Mouse (Mus musculus): ENCODE measurements around the gene Gns.

Gns gene

GRCm38 (mm10) chr10:121401005-121401404 is 36.1 kb downstream of the Gns start:
- DNase-seq (ENCODE audit: low spot score in 2 of 2) = no peak

- no peak for DNase-seq (ENCODE audit: low spot score in 2 of 2)
Measured at GRCm38 (mm10) chr10:121403104-121403503, 38.2 kb downstream of the Gns start.

GRCm38 (mm10) chr10:121403946-121404345 is 39.1 kb downstream of the Gns start:
- no peak for DNase-seq (ENCODE audit: low spot score in 2 of 2)

GRCm38 (mm10) chr10:121409717-121410116 is 44.8 kb downstream of the Gns start:
- DNase-seq (ENCODE audit: low spot score in 2 of 2) = peak in 1 of 2 experiments; percentile 30

GRCm38 (mm10) chr10:121411721-121412455 is 47.0 kb downstream of the Gns start:
- DNase-seq (ENCODE audit: low spot score in 2 of 2) = no peak

GRCm38 (mm10) chr10:121412824-121413223 is 47.9 kb downstream of the Gns start:
- no peak for DNase-seq (ENCODE audit: low spot score in 2 of 2)

- no peak for DNase-seq (ENCODE audit: low spot score in 2 of 2)
Measured at GRCm38 (mm10) chr10:121414127-121414526, 49.2 kb downstream of the Gns start.

GRCm38 (mm10) chr10:121418835-121419234 is 53.9 kb downstream of the Gns start:
- DNase-seq (ENCODE audit: low spot score in 2 of 2) = no peak

- DNase-seq (ENCODE audit: low spot score in 2 of 2) = peak; percentile 82 to 83
Measured at GRCm38 (mm10) chr10:121419640-121420470, 55.0 kb downstream of the Gns start.

- no peak for DNase-seq (ENCODE audit: low spot score in 2 of 2)
Measured at GRCm38 (mm10) chr10:121421023-121421422, 56.1 kb downstream of the Gns start.

- DNase-seq (ENCODE audit: low spot score in 2 of 2) = no peak
Measured at GRCm38 (mm10) chr10:121421657-121422290, 56.9 kb downstream of the Gns start.

- DNase-seq (ENCODE audit: low spot score in 2 of 2) = no peak
Measured at GRCm38 (mm10) chr10:121422294-121422693, 57.4 kb downstream of the Gns start.

- DNase-seq (ENCODE audit: low spot score in 2 of 2) = peak; percentile 40 to 42
Measured at GRCm38 (mm10) chr10:121423541-121424349, 58.9 kb downstream of the Gns start.

GRCm38 (mm10) chr10:121424455-121424854 is 59.6 kb downstream of the Gns start:
- no peak for DNase-seq (ENCODE audit: low spot score in 2 of 2)

GRCm38 (mm10) chr10:121425079-121425478 is 60.2 kb downstream of the Gns start:
- DNase-seq (ENCODE audit: low spot score in 2 of 2) = no peak

GRCm38 (mm10) chr10:121425506-121426025 is 60.7 kb downstream of the Gns start:
- DNase-seq (ENCODE audit: low spot score in 2 of 2) = no peak

- no peak for DNase-seq (ENCODE audit: low spot score in 2 of 2)
Measured at GRCm38 (mm10) chr10:121426458-121427070, 61.7 kb downstream of the Gns start.

GRCm38 (mm10) chr10:121427136-121427535 is 62.2 kb downstream of the Gns start:
- DNase-seq (ENCODE audit: low spot score in 2 of 2) = peak in 1 of 2 experiments; percentile 55

- DNase-seq (ENCODE audit: low spot score in 2 of 2) = no peak
Measured at GRCm38 (mm10) chr10:121428011-121428711, 63.3 kb downstream of the Gns start.

GRCm38 (mm10) chr10:121429089-121429488 is 64.2 kb downstream of the Gns start:
- peak in 1 of 2 experiments; percentile 33 for DNase-seq (ENCODE audit: low spot score in 2 of 2)

Data from spleen, postnatal 36 days (tissue).